Mouse (Mus musculus) kidney, postnatal 4 days (tissue): ENCODE measurements around the gene Arid2.
"Not testable (repeated sequence)": the region's sequence is repeated elsewhere in the genome, so short reads cannot be mapped to it uniquely, and the experiment has no call there.

Source experiments
- DNase-seq, 2 experiments: peaks; one replicate each; pipeline ENCODE4 v3.0.0; 2021; ENCODE audit warnings: mixed read lengths in 2 of 2

Gene Arid2

GRCm38 (mm10) chr15:96286015-96286934 is 1.0 kb upstream of the Arid2 start:
- peak; percentile 95 to 97 for DNase-seq

GRCm38 (mm10) chr15:96286935-96287292 is 404 bp upstream of the Arid2 start:
- DNase-seq = no peak

GRCm38 (mm10) chr15:96287976-96288835 is 888 bp downstream of the Arid2 start:
- DNase-seq = peak; percentile 63 to 75

GRCm38 (mm10) chr15:96288836-96289390 is 1.6 kb downstream of the Arid2 start:
- DNase-seq = no peak

GRCm38 (mm10) chr15:96290001-96290400 is 2.7 kb downstream of the Arid2 start:
- no peak for DNase-seq

- no peak for DNase-seq
These were observed 6.1 kb downstream of the Arid2 start for GRCm38 (mm10) chr15:96293444-96293843.

- no peak for DNase-seq
These were observed 9.8 kb downstream of the Arid2 start for GRCm38 (mm10) chr15:96297078-96297590.

- no peak for DNase-seq
These were observed 10.4 kb downstream of the Arid2 start for GRCm38 (mm10) chr15:96297623-96298188.

GRCm38 (mm10) chr15:96309310-96309709 is 22.0 kb downstream of the Arid2 start:
- no peak for DNase-seq

GRCm38 (mm10) chr15:96312902-96313301 is 25.6 kb downstream of the Arid2 start:
- no peak for DNase-seq

- no peak for DNase-seq
These were observed 28.3 kb downstream of the Arid2 start for GRCm38 (mm10) chr15:96315664-96316063.

GRCm38 (mm10) chr15:96319335-96319734 is 32.0 kb downstream of the Arid2 start:
- DNase-seq = no peak

- no peak for DNase-seq
These were observed 38.5 kb downstream of the Arid2 start for GRCm38 (mm10) chr15:96325726-96326328.

GRCm38 (mm10) chr15:96328722-96329121 is 41.4 kb downstream of the Arid2 start:
- DNase-seq = not testable (repeated sequence)

GRCm38 (mm10) chr15:96330536-96330935 is 43.2 kb downstream of the Arid2 start:
- no peak for DNase-seq

GRCm38 (mm10) chr15:96332468-96333213 is 45.3 kb downstream of the Arid2 start:
- no peak for DNase-seq

GRCm38 (mm10) chr15:96333350-96333749 is 46.0 kb downstream of the Arid2 start:
- DNase-seq = no peak

GRCm38 (mm10) chr15:96340924-96341323 is 53.6 kb downstream of the Arid2 start:
- DNase-seq = no peak

GRCm38 (mm10) chr15:96342097-96342496 is 54.8 kb downstream of the Arid2 start:
- no peak for DNase-seq

GRCm38 (mm10) chr15:96342871-96343270 is 55.6 kb downstream of the Arid2 start:
- no peak for DNase-seq

- DNase-seq = no peak
These were observed 57.4 kb downstream of the Arid2 start for GRCm38 (mm10) chr15:96344591-96345285.
